Mouse (Mus musculus) CD4-positive, CD25-positive, alpha-beta regulatory T cell, adult 2 months (primary cell): ENCODE measurements around the gene Cpeb2.

ENCODE experiments used
- DNase-seq: peaks from one replicate; pipeline ENCODE4 v3.0.0-alpha.2; 2012; ENCODE audit warnings: low read depth, low spot score

The Cpeb2 gene

GRCm38 (mm10) chr5:43324311-43324862 lies 91.4 kb downstream of the Cpeb2 start:
- DNase-seq = no peak

GRCm38 (mm10) chr5:43325561-43325960 lies 92.6 kb downstream of the Cpeb2 start:
- no peak for DNase-seq

DNA sequence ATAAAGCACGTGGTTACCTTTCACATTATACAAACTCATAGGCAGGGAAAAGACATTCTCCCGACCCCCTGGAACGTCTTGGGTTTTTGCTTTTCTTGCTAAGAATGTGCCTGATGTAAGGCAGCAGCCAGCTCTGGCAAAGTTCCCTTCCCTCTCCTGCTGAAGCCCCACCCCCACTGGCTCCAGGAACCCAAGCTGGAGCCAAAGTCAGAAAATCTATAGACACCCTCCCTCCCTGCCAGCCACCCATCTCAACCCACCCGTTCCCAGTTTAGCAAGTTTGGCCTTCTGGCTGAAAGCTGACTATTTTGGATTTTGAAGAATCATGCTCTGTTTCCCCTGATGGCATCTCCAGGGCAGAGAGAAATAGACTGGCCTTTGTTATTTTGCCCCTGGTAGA lies 95.6 kb downstream of the Cpeb2 start:
- no peak for DNase-seq

DNA sequence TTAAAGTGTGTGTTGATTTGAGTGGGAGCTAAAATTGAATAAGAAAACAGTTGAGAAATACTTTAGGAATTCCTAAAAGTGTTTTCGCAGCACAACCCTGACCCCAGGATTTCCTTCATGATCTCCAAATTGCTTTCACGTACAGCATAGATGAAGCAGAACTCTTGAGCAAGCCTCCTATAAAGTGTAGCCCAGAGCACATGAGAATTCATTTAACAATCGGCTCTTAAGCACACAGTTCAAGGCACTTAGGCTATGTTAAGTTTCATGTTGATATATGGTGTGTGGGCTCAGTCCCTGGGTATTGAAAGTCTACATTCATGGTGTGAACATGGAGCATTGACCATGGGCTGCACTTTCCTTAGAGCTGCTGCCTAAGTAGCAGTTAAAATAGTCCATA lies 97.3 kb downstream of the Cpeb2 start:
- DNase-seq = no peak

DNA sequence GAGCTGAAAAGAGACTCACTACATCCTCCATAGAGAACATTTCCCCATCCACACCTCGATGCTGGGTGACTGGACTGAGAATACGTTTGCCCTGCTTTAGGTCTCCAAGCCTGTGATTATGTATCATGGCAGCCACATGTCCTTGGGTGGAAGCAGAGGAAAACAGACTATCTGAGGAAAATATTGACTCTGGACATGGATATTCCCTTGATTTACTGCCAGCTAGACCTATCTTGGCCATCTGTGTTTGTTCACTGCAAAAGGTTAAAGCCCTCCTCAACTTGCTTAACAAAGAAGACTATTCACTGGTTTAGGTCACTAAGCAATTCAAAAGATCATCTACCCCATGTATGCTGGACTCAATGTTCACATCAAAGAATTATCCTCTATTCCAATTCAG lies 101.5 kb downstream of the Cpeb2 start:
- no peak for DNase-seq

DNA sequence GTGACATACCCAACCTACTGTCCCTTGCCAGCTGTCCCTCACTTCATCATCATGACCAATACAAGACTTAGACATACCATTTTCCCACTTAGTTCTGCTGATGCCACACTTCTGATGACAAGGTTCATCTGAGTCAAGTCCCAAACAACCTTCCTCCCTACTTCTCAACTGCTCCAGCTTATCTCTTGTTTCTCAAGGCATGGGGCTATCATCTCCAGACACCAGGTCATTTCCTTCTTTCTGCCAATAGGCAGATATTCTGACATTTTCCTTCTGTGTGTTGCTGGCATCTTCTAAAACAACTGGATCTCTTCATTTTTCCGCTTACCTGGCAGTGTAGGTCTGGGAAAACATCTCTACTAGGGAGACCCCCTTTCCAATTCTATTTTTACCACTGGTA lies 104.2 kb downstream of the Cpeb2 start:
- no peak for DNase-seq

DNA sequence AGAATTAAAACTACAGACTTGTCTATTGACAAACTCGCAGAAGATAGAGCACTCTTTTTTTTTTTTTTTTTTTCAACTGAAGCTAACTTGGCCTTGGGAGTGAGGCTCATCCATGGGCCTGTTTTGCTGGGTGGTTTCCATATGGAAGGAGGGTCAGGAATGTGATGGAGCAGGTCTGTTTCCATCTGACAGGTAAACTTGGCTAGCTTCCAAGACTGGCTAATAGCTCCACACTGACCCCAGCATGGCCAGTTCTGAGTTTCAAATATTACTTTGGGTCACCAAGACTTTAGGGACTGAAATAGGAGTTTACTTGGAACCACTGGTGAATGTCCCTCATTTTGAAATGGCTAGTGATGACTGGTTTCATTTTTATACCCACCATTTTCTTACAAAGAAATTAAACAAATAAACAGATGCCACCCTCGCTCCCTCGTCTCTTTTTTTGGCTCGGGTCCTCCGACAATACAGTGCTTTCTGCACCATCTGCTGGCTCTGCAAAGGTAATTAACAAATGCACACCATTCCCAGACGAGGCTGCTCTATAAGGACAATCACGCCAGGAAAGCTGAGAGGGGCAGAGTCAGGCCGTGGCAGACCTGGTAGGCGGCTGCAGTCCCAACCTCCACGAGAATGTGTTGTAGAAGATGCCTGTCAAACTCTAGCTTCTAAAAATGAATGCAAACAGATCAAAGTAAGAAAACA lies 106.0 kb downstream of the Cpeb2 start:
- no peak for DNase-seq
